Mouse (Mus musculus) lung, postnatal 0 days (tissue): ENCODE data around the gene Natd1. TPM values are rescaled to one million over a fixed set of nuclear protein-coding genes. Genes with fewer than 3 reads are reported as not detected.

Source experiments
- ATAC-seq: fragments of 200-750 bp; cut with Nextera tagmentation; 2 replicates; pipeline ENCODE4 v1.8.0; 2017; ENCODE audit warnings: moderate library complexity
- DNase-seq: peaks from one replicate; pipeline ENCODE4 v3.0.0-alpha.2; 2016; ENCODE audit warnings: low spot score
- H3K27ac ChIP-seq: fragments of 300-500 bp; sonication (generic); 2 replicates; pipeline ENCODE4 v1.5.1; 2014; ENCODE audit warnings: antibody characterized with exemption, mild to moderate bottlenecking, low read length, mixed read lengths
- H3K27me3 ChIP-seq: fragments of 300-500 bp; sonication (generic); replicated peaks from 2 replicates; pipeline ENCODE4 v1.6.1; 2014; ENCODE audit warnings: low read length, mixed read lengths; ENCODE audit not compliant: insufficient read depth
- H3K36me3 ChIP-seq: fragments of 300-500 bp; sonication (generic); 2 replicates; pipeline ENCODE4 v1.6.1; 2014; ENCODE audit warnings: low read length, mixed read lengths; ENCODE audit not compliant: insufficient read depth
- H3K4me1 ChIP-seq: fragments of 300-500 bp; sonication (generic); 2 replicates; pipeline ENCODE4 v1.6.1; 2014; ENCODE audit warnings: antibody characterized with exemption, low read depth, low read length, mixed read lengths; ENCODE audit not compliant: insufficient read depth
- H3K4me2 ChIP-seq: fragments of 300-500 bp; sonication (generic); replicated peaks from 2 replicates; pipeline ENCODE4 v1.6.1; 2014; ENCODE audit warnings: low read depth, mild to moderate bottlenecking, low read length, moderate library complexity, mixed read lengths
- H3K4me3 ChIP-seq: fragments of 300-500 bp; sonication (generic); 2 replicates; pipeline ENCODE4 v1.5.1; 2014; ENCODE audit warnings: low read depth, low read length
- H3K9ac ChIP-seq: fragments of 300-500 bp; sonication (generic); replicated peaks from 2 replicates; pipeline ENCODE4 v1.6.1; 2014; ENCODE audit warnings: low read depth, mild to moderate bottlenecking
- H3K9me3 ChIP-seq: fragments of 300-500 bp; sonication (generic); 2 replicates; pipeline ENCODE4 v1.6.1; 2016; ENCODE audit warnings: low read length, mixed read lengths
- CTCF ChIP-seq: IDR thresholded peaks from 2 replicates; pipeline ENCODE4 v1.5.1; 2016; ENCODE audit warnings: antibody characterized with exemption, mild to moderate bottlenecking
- EP300 ChIP-seq: IDR thresholded peaks from 2 replicates; pipeline ENCODE4 v1.6.1; 2016; ENCODE audit warnings: antibody characterized with exemption, mild to moderate bottlenecking, control low read depth
- WGBS: fragments of 180-500 bp; shearing (Covaris S2); extraction: QIAGEN DNeasy Blood & Tissue Kit; methylation state at CpG from one replicate; pipeline ENCODE4 v1.1.7; 2014; 5-methylcytosine and 5-hydroxymethylcytosine counted together
- polyA plus RNA-seq: library from polyadenylated mRNA; unstranded; fragments of >200 nt; fragmentation: Nextera tagmentation; extraction: Ambion mirVana; gene quantifications from 2 replicates; pipeline ENCODE4 v1.2.1, GENCODE M21; 2015

Natd1 gene
- polyA plus RNA-seq, 1 experiment from 2014 or later = 17.0 TPM

- peak; percentile 97 for ATAC-seq
- Histone ChIP-seq H3K36me3 (peaks cover 19% of the 10 kb centered on the region; the same call in 1 of the 2 replicates), H3K4me1 (no peaks in the 10 kb centered on the region), H3K9ac (no peak overlapping the region), H3K27ac (no peak overlapping the region), H3K4me3 (no peak overlapping the region), H3K9me3 (no peaks in the 10 kb centered on the region), H3K4me2 (no peak overlapping the region), H3K27me3 (no peaks in the 10 kb centered on the region)
- TF ChIP-seq EP300 (no peak), CTCF (peak; percentile 92)
- WGBS = 10% methylated on average over 15 of the region's 15 CpGs
- peak; percentile 96 for DNase-seq
Measured at GRCm38 (mm10) chr11:60953803-60954202, 39.3 kb upstream of the Natd1 start.

GRCm38 (mm10) chr11:60952986-60953385 is 38.4 kb upstream of the Natd1 start:
- no peak overlapping the region for H3K9ac ChIP-seq
- no peak for TF ChIP-seq CTCF
- no peak for TF ChIP-seq EP300
- H3K27ac ChIP-seq = no peak overlapping the region
- H3K36me3 ChIP-seq = peaks cover 23% of the 10 kb centered on the region; the same call in 1 of the 2 replicates
- ATAC-seq (no peak), DNase-seq (no peak)
- no peak overlapping the region for H3K4me3 ChIP-seq
- H3K9me3 ChIP-seq = no peaks in the 10 kb centered on the region
- H3K27me3 ChIP-seq = no peaks in the 10 kb centered on the region
- H3K4me1 ChIP-seq = no peaks in the 10 kb centered on the region
- 90% methylated on average over 6 of the region's 6 CpGs for WGBS
- H3K4me2 ChIP-seq = no peak overlapping the region

GRCm38 (mm10) chr11:60952362-60952761 is 37.8 kb upstream of the Natd1 start:
- ATAC-seq (no peak), DNase-seq (no peak)
- H3K4me3 ChIP-seq = no peak overlapping the region
- H3K4me2 ChIP-seq = no peak overlapping the region
- no peaks in the 10 kb centered on the region for H3K27me3 ChIP-seq
- H3K9me3 ChIP-seq = no peaks in the 10 kb centered on the region
- peaks cover 23% of the 10 kb centered on the region; the same call in 1 of the 2 replicates for H3K36me3 ChIP-seq
- H3K4me1 ChIP-seq = no peaks in the 10 kb centered on the region
- WGBS = 68% methylated on average over 3 of the region's 3 CpGs
- no peak overlapping the region for H3K27ac ChIP-seq
- H3K9ac ChIP-seq = no peak overlapping the region
- no peak for TF ChIP-seq EP300
- TF ChIP-seq CTCF = no peak

- H3K9me3 ChIP-seq = no peaks in the 10 kb centered on the region
- no peak overlapping the region for H3K4me2 ChIP-seq
- ATAC-seq (no peak), DNase-seq (no peak)
- H3K27ac ChIP-seq = no peak overlapping the region
- H3K9ac ChIP-seq = no peak overlapping the region
- H3K36me3 ChIP-seq = peaks cover 28% of the 10 kb centered on the region; the same call in 1 of the 2 replicates
- H3K4me1 ChIP-seq = no peaks in the 10 kb centered on the region
- 91% methylated on average over 5 of the region's 5 CpGs for WGBS
- no peaks in the 10 kb centered on the region for H3K27me3 ChIP-seq
- TF ChIP-seq EP300 (no peak), CTCF (no peak)
- H3K4me3 ChIP-seq = no peak overlapping the region
Measured at GRCm38 (mm10) chr11:60951896-60952295, 37.3 kb upstream of the Natd1 start.

GRCm38 (mm10) chr11:60945003-60945402 is 30.5 kb upstream of the Natd1 start:
- no peak for ATAC-seq
- Histone ChIP-seq H3K4me1 (peaks cover 18% of the 10 kb centered on the region), H3K4me2 (no peak overlapping the region), H3K27me3 (no peaks in the 10 kb centered on the region), H3K9me3 (no peaks in the 10 kb centered on the region), H3K4me3 (no peak overlapping the region), H3K27ac (no peak overlapping the region), H3K36me3 (peaks cover 45% of the 10 kb centered on the region), H3K9ac (no peak overlapping the region)
- DNase-seq = no peak
- TF ChIP-seq EP300 (no peak), CTCF (no peak)
- WGBS = 70% methylated on average over 4 of the region's 4 CpGs

- Histone ChIP-seq H3K9ac (no peak overlapping the region), H3K9me3 (no peaks in the 10 kb centered on the region), H3K27me3 (no peaks in the 10 kb centered on the region), H3K4me1 (peaks cover 18% of the 10 kb centered on the region), H3K4me2 (no peak overlapping the region), H3K4me3 (no peak overlapping the region), H3K36me3 (peaks cover 36% of the 10 kb centered on the region), H3K27ac (peak overlapping the region; percentile 90)
- TF ChIP-seq EP300 (no peak), CTCF (no peak)
- peak; percentile 78 for DNase-seq
- WGBS = 70% methylated on average over 9 of the region's 9 CpGs
- ATAC-seq = 0 out of 2 replicates have a peak, but pooled peaks have one; percentile 18
Measured at GRCm38 (mm10) chr11:60942263-60943015, 27.9 kb upstream of the Natd1 start.
